Mouse (Mus musculus) kidney, embryonic 15.5 days (tissue): ENCODE measurements around the gene Pla2g4b. TPM values are rescaled to one million over a fixed set of nuclear protein-coding genes. Genes with fewer than 3 reads are reported as not detected.

Experiments used
- ATAC-seq: fragments of 200-750 bp; cut with Nextera tagmentation; replicated peaks from 2 replicates; pipeline ENCODE4 v1.8.0; 2017; ENCODE audit warnings: moderate TSS enrichment; ENCODE audit not compliant: low FRiP score
- H3K27ac ChIP-seq: fragments of 300-500 bp; sonication (generic); 2 replicates; pipeline ENCODE4 v1.5.1; 2015; ENCODE audit warnings: mild to moderate bottlenecking, inconsistent platforms
- H3K27me3 ChIP-seq: fragments of 300-500 bp; sonication (generic); 2 replicates; pipeline ENCODE4 v1.6.1; 2015; ENCODE audit warnings: inconsistent platforms
- H3K36me3 ChIP-seq: fragments of 300-500 bp; sonication (generic); 2 replicates; pipeline ENCODE4 v1.6.1; 2015; ENCODE audit warnings: inconsistent platforms
- H3K4me1 ChIP-seq: fragments of 300-500 bp; sonication (generic); 2 replicates; pipeline ENCODE4 v1.6.1; 2015; ENCODE audit warnings: inconsistent platforms
- H3K4me2 ChIP-seq: fragments of 300-500 bp; sonication (generic); 2 replicates; pipeline ENCODE4 v1.6.1; 2015; ENCODE audit warnings: moderate library complexity, mild to moderate bottlenecking, inconsistent platforms
- H3K4me3 ChIP-seq: fragments of 300-500 bp; sonication (generic); replicated peaks from 2 replicates; pipeline ENCODE4 v1.5.1; 2015; ENCODE audit warnings: mild to moderate bottlenecking, inconsistent platforms
- H3K9ac ChIP-seq: fragments of 300-500 bp; sonication (generic); 2 replicates; pipeline ENCODE4 v1.6.1; 2015; ENCODE audit warnings: mild to moderate bottlenecking, inconsistent platforms
- H3K9me3 ChIP-seq: fragments of 300-500 bp; sonication (generic); replicated peaks from 2 replicates; pipeline ENCODE4 v1.6.1; 2016; ENCODE audit warnings: inconsistent platforms
- WGBS: fragments of 180-500 bp; shearing (Covaris S2); methylation state at CpG from one replicate; pipeline ENCODE4 v1.1.7; 2015; ENCODE audit warnings: mixed read lengths; 5-methylcytosine and 5-hydroxymethylcytosine counted together
- polyA plus RNA-seq: library from polyadenylated mRNA; unstranded; fragments of >200 nt; fragmentation: Nextera tagmentation; extraction: Ambion mirVana; gene quantifications from 2 replicates; pipeline ENCODE4 v1.2.1, GENCODE M21; 2015

Gene Pla2g4b
- polyA plus RNA-seq, 1 experiment from 2014 or later, result 2.6 TPM

DNA sequence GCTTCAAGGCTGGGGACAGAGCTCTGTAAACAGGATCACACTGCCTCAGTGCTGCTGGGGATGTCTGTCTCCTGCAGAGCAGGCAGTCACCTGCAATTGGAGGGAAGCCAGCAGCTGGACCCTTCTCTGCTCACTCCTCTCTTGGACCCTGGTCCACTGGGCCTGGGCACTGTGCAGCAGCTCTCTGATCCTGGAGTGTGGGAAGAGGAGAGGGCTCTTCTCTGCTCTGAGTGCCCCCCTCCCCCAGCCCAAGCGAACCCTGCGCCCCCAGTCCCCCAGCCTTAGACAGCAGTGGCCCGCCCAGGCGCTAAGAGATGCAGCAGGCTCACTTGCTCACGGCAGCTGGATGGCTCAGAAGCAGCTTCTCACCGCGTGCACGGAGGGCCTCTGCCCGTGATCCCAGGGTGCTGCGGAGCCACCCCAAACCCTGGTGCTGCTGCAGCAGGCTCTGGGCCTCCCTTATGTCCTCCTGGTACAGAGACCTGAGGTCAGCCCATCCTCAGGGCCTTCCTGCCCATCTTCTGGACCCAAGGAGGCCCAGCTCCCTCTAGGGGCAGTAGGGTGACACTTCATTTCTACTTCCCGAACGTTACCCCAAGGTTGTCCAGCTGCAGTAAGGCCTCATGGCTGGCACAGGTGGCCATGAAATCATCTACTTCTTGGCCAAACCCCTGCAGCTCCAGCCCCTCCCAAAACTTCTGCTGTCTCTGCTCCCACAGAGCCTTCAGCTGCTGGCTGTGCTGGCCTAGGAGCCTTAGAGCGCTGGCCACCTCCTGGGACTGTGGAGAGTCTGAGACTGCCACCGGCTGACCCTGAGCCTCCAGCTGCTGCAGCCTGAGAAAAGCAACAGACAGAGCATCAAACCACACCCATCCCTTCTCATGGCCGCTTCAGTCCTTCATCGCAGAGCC, 35.6 kb downstream of the Pla2g4b start:
- Histone ChIP-seq H3K4me3 (no peak overlapping the region), H3K9ac (no peak overlapping the region), H3K36me3 (no peaks in the 10 kb centered on the region), H3K9me3 (no peaks in the 10 kb centered on the region), H3K27ac (no peak overlapping the region), H3K4me1 (no peaks in the 10 kb centered on the region), H3K4me2 (no peak overlapping the region), H3K27me3 (no peaks in the 10 kb centered on the region)
- ATAC-seq, result peak; percentile 35; the same call in 1 of the 2 replicates
- WGBS, result 44% methylated on average over 16 of the region's 16 CpGs

DNA sequence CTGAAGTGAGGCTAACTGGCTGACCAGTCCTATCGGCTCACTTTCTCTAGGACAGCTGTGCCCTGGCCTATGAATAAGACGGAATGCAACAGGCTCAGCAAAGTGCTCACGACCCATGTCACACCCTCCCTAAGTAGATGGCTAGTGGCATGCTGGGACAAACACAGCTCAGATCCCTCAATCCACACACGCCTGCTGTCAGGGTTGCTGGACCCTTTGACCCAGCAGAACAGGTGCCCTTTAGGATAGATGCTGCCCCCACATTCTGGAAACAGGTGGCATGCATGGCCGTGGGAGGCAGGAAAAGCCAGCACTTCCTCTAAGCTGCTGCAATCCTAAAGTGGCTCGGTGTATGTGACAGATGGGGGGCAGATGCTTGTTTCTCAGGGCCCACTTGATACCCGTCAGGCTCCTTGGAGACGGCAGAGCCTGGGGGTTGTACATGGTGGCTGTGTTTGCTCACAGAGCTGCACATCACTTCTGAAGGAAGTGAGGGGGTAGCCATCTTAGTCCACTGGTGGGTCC, 36.3 kb downstream of the Pla2g4b start:
- H3K4me3 ChIP-seq, result no peak overlapping the region
- no peaks in the 10 kb centered on the region for H3K36me3 ChIP-seq
- H3K27ac ChIP-seq, result no peak overlapping the region
- ATAC-seq, result no peak
- H3K4me1 ChIP-seq, result no peaks in the 10 kb centered on the region
- no peak overlapping the region for H3K9ac ChIP-seq
- WGBS, result 66% methylated on average over 8 of the region's 8 CpGs
- H3K27me3 ChIP-seq, result 0 out of 2 replicates have a peak, but pooled peaks cover under 1% of the 10 kb centered on the region
- H3K4me2 ChIP-seq, result no peak overlapping the region
- H3K9me3 ChIP-seq, result no peaks in the 10 kb centered on the region

DNA sequence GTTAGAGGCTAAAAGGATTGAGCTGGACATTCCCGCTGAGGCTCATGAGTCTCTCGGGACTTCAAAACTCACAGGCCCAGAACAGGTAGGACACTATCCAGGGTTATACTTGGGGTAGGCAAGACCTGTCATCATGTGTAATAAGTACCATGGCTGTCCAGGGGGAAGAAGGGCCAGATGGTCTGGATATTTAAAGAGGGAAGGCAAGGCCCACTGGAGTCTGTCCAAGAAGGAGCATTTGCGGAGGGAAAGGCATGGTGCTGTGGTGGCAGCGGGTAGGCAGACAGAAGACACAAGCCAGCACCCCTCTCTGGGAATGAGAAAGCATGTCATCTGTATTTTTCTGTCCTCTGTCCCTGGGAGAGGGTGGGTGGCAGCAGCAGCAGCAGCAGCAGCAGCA, 40.9 kb downstream of the Pla2g4b start:
- peaks cover 11% of the 10 kb centered on the region; the same call in 1 of the 2 replicates for H3K4me1 ChIP-seq
- ATAC-seq, result no peak
- no peaks in the 10 kb centered on the region for H3K36me3 ChIP-seq
- no peak overlapping the region for H3K9ac ChIP-seq
- H3K4me2 ChIP-seq, result no peak overlapping the region
- WGBS, result 92% methylated on average over 4 of the region's 4 CpGs
- H3K4me3 ChIP-seq, result no peak overlapping the region
- H3K27me3 ChIP-seq, result peaks cover 29% of the 10 kb centered on the region
- H3K27ac ChIP-seq, result no peak overlapping the region
- H3K9me3 ChIP-seq, result no peaks in the 10 kb centered on the region

DNA sequence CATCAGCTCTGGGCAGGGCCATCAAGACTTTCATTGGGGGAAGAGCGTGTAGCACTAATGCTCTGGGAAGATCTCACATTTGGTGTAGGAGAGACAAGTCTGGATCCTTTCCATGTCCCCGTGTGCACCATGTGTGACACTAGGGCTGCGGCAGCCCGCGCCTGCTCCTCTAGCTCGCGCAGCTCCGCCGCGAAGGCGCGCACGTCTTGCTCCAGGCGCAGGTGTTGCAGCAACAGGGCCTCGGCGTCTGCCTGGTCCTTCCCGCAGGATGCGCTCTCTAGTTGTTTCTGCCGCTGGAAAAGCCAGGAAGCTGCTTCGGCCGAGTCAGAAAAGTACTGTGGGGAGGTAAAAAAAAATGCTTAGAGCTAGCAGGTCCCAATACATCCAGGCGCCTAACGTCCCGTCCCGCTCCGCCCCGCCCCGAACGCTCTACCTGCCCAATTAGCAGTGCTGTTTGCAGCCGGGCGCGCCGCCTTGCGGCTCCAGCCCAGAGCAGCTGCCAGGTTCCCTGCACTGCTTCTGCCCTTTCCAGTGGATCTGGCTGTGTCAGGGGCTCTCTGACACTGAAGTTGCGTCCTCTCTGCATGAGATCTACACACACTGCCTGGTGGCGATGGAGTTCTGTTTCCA, 43.0 kb downstream of the Pla2g4b start:
- Histone ChIP-seq H3K4me3 (peak overlapping the region; percentile 42), H3K9me3 (no peaks in the 10 kb centered on the region), H3K4me2 (peak overlapping the region; percentile 78), H3K27me3 (peaks cover 32% of the 10 kb centered on the region), H3K9ac (no peak overlapping the region), H3K27ac (no peak overlapping the region), H3K36me3 (no peaks in the 10 kb centered on the region), H3K4me1 (peaks cover 11% of the 10 kb centered on the region; the same call in 1 of the 2 replicates)
- WGBS, result 1% methylated on average over 36 of the region's 36 CpGs
- peak; percentile 76 for ATAC-seq

DNA sequence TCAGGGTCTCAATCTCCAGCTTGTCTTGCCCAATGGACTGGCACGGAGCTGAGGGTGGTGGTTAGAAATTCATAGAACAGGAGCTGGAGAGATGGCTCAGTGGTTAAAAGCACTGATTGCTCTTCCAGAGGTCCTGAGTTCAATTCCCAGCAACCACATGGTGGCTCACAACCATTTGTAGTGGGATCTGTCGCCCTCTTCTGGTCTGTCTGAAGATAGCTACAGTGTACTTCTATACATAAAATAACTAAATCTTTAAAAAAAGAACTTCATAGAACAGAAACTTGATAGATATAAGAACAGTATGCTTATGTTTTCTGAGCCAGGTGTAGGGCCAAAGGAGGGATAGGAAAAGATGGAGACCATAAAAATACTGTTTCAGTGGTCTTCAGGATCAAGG, 49.2 kb downstream of the Pla2g4b start:
- Histone ChIP-seq H3K27me3 (peaks cover 4% of the 10 kb centered on the region), H3K9me3 (no peaks in the 10 kb centered on the region), H3K9ac (no peak overlapping the region), H3K27ac (no peak overlapping the region), H3K4me1 (no peaks in the 10 kb centered on the region), H3K4me2 (no peak overlapping the region), H3K36me3 (no peaks in the 10 kb centered on the region), H3K4me3 (no peak overlapping the region)
- 73% methylated on average over 2 of the region's 2 CpGs for WGBS
- ATAC-seq, result no peak

DNA sequence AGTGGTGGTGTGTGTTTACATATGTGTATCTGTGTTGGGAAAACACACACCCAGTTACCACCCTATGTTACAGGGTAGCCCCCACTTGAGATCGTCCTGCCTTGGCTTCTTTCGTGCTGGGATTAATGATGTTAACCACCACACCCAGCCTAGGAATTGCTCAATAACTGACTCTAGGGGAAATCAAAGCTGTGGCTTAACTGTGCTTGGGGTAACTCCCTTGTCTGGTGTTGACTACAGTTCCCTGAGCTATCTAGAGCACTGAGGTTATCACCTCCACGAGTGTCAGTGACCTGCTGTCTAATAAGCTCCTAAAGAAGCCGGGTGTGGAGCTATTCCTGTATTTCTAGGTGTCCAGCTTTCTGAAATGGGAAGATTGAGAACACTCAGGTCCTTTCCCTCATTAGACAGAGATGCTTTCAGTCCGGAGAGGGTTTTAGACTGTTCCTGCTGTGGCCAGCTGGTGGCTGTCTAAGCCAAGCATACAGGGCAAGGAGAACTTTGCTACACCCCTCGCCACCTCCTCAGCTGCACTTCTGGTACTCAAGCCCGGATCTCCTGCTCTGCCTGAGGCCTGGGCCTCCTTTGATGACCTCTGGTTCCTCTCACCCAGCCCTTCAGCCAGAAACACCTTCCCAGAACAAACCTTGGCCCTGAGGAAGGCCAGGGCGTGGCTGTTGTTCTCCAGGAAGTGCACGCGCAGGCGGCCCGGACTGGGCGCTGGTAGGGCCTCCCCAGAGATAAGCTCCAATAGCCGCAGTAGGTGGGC, 51.6 kb downstream of the Pla2g4b start:
- Histone ChIP-seq H3K36me3 (0 out of 2 replicates have a peak, but pooled peaks cover 2% of the 10 kb centered on the region), H3K4me2 (no peak overlapping the region), H3K4me1 (no peaks in the 10 kb centered on the region), H3K9ac (no peak overlapping the region), H3K27me3 (0 out of 2 replicates have a peak, but pooled peaks cover 2% of the 10 kb centered on the region), H3K27ac (no peak overlapping the region), H3K4me3 (no peak overlapping the region), H3K9me3 (no peaks in the 10 kb centered on the region)
- ATAC-seq, result no peak
- 70% methylated on average over 14 of the region's 14 CpGs for WGBS

DNA sequence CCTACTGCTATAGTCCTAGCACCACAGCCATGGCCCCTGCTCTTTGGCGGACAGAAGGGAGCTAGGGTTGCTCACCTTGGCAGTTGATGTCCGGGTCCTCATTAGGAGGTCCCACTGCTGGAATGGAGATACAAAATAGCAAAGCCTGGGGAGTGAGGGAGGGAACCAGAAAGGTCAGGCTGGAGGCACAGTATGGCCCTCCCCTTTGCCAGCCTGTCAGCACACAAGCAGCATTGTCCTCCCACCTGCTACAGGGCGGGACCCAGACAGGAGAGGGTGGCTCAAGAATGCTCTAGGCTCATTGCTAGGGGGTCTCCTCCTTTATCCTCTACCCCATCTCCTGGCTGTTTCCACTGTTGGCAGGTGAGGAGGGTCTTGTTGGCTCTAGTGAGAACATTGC, 52.8 kb downstream of the Pla2g4b start:
- no peak overlapping the region for H3K4me2 ChIP-seq
- no peak overlapping the region for H3K4me3 ChIP-seq
- no peak for ATAC-seq
- no peak overlapping the region for H3K27ac ChIP-seq
- WGBS, result 86% methylated on average over 3 of the region's 3 CpGs
- H3K9me3 ChIP-seq, result no peaks in the 10 kb centered on the region
- no peaks in the 10 kb centered on the region for H3K4me1 ChIP-seq
- no peak overlapping the region for H3K9ac ChIP-seq
- H3K36me3 ChIP-seq, result 0 out of 2 replicates have a peak, but pooled peaks cover 7% of the 10 kb centered on the region
- no peaks in the 10 kb centered on the region for H3K27me3 ChIP-seq

DNA sequence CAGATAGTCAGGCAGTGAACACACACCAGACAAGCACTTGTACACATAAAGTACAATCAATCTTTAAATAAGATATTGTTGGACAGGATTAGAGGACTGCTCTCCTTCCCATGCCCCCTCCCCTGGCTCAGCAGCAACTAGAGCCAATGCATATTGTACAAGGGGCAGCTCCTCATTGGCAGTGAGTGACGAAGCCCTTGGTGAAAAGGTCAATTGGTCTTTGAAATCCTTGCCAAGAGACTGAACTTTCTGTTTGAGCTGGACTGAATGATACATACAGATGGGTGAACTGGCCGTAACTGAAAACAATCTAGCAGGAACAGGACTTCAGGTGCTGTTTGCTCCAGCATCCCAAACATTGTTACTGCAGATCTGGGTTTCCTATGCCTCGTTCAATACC, 54.2 kb downstream of the Pla2g4b start:
- Histone ChIP-seq H3K9me3 (no peaks in the 10 kb centered on the region), H3K27ac (no peak overlapping the region), H3K4me2 (no peak overlapping the region), H3K36me3 (0 out of 2 replicates have a peak, but pooled peaks cover 7% of the 10 kb centered on the region), H3K9ac (no peak overlapping the region), H3K4me1 (0 out of 2 replicates have a peak, but pooled peaks cover 2% of the 10 kb centered on the region), H3K27me3 (no peaks in the 10 kb centered on the region), H3K4me3 (no peak overlapping the region)
- ATAC-seq, result no peak
- WGBS, result 82% methylated on average over 3 of the region's 3 CpGs

DNA sequence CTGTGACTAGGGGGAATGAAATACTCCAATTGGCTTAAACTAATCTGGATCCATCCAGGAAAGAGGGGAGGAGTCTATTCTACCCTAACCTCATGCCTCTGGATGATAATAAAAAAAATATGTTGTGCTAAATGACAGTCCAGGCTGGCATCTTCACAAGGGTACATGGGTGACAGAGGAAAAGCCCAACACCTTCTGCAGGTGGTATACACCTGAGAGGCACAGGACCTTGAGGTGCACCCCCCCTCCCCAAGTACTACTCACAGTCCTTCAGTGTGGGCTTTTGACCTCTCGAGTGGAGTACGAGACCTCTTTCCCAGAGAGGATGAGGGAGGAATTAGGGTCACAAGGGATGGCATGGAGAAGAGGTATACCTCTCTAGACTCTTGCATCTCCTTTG, 54.7 kb downstream of the Pla2g4b start:
- H3K9me3 ChIP-seq, result no peaks in the 10 kb centered on the region
- H3K4me3 ChIP-seq, result no peak overlapping the region
- H3K4me1 ChIP-seq, result 0 out of 2 replicates have a peak, but pooled peaks cover 2% of the 10 kb centered on the region
- no peak overlapping the region for H3K9ac ChIP-seq
- H3K4me2 ChIP-seq, result no peak overlapping the region
- no peaks in the 10 kb centered on the region for H3K27me3 ChIP-seq
- no peak overlapping the region for H3K27ac ChIP-seq
- H3K36me3 ChIP-seq, result 0 out of 2 replicates have a peak, but pooled peaks cover 7% of the 10 kb centered on the region
- ATAC-seq, result no peak
- WGBS, result 82% methylated on average over 2 of the region's 2 CpGs

DNA sequence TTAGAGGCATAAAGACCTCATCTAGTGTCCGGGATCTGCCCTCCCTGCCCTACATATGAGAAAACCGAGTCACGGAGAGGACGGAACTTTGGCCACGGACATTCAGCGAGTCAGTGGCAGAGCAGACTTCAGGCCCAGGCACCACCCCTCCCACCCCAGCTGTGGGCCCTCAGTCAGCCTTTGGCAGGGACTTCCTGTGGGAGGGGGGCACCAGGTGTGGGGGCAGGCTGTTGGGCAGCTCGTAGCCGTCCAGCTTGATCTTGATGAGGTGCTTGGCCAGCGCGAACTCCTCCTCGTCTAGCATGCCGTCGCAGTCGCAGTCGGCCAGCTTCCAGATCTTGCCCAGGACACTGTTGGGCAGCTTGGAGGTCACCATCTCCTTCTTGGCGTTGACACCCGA, 57.8 kb downstream of the Pla2g4b start:
- H3K27me3 ChIP-seq, result no peaks in the 10 kb centered on the region

More for the DNA sequence above, 57.8 kb downstream of the Pla2g4b start:
- no peak overlapping the region for H3K9ac ChIP-seq
- H3K4me1 ChIP-seq, result 0 out of 2 replicates have a peak, but pooled peaks cover 2% of the 10 kb centered on the region
- H3K4me3 ChIP-seq, result no peak overlapping the region
- no peak overlapping the region for H3K4me2 ChIP-seq
- no peak for ATAC-seq
- H3K27ac ChIP-seq, result no peak overlapping the region
- 76% methylated on average over 17 of the region's 17 CpGs for WGBS
- H3K36me3 ChIP-seq, result 0 out of 2 replicates have a peak, but pooled peaks cover 7% of the 10 kb centered on the region
- H3K9me3 ChIP-seq, result no peaks in the 10 kb centered on the region
